Mouse (Mus musculus) E14TG2a.4 (cell line): Measurements from ENCODE around the gene Tecpr2.

ENCODE experiments used
- CTCF ChIP-seq: conservative IDR thresholded peaks from 2 replicates; pipeline ENCODE4 v1.5.1; 2014; ENCODE audit warnings: low read length
- NANOG ChIP-seq: IDR thresholded peaks from 2 replicates; pipeline ENCODE4 v1.6.1; 2014; ENCODE audit warnings: borderline replicate concordance, low read length, mixed read lengths
- POU5F1 ChIP-seq: IDR thresholded peaks from 2 replicates; pipeline ENCODE4 v1.6.1; 2014; ENCODE audit warnings: low read length, borderline replicate concordance

GRCm38 (mm10) chr12:111021138-111021537 is 132.1 kb downstream of the Tecpr2 start:
- TF ChIP-seq CTCF (no peak), NANOG (no peak), POU5F1 (no peak)
